Mouse (Mus musculus) thymus, postnatal 14 days (tissue): ENCODE measurements at regions not wholly inside any gene's neighbourhood (a gene's known extent, or its start where the extent isn't known, plus 50 kb on each side); places are given as distances from the start of the nearest gene placed in this dataset.

Experiments
- DNase-seq: peaks from one replicate; pipeline ENCODE4 v3.0.0; 2021

GRCm38 (mm10) chr5:114512756-114513155 lies 55.1 kb upstream of the Fam222a start:
- peak; percentile 30 for DNase-seq

- no peak for DNase-seq
These were observed 53.8 kb upstream of the Fam222a start for GRCm38 (mm10) chr5:114513911-114514457.

- no peak for DNase-seq
These were observed 50.8 kb upstream of the Fam222a start for GRCm38 (mm10) chr5:114517010-114517409.

GRCm38 (mm10) chr5:114518012-114518411 lies 49.8 kb upstream of the Fam222a start:
- DNase-seq, result no peak
